Mouse (Mus musculus): Measurements from ENCODE around the gene D130052B06Rik. TPM values are rescaled to one million over a fixed set of nuclear protein-coding genes. Genes with fewer than 3 reads are reported as not detected.

D130052B06Rik gene
- polyA plus RNA-seq, 1 experiment: not detected

DNA sequence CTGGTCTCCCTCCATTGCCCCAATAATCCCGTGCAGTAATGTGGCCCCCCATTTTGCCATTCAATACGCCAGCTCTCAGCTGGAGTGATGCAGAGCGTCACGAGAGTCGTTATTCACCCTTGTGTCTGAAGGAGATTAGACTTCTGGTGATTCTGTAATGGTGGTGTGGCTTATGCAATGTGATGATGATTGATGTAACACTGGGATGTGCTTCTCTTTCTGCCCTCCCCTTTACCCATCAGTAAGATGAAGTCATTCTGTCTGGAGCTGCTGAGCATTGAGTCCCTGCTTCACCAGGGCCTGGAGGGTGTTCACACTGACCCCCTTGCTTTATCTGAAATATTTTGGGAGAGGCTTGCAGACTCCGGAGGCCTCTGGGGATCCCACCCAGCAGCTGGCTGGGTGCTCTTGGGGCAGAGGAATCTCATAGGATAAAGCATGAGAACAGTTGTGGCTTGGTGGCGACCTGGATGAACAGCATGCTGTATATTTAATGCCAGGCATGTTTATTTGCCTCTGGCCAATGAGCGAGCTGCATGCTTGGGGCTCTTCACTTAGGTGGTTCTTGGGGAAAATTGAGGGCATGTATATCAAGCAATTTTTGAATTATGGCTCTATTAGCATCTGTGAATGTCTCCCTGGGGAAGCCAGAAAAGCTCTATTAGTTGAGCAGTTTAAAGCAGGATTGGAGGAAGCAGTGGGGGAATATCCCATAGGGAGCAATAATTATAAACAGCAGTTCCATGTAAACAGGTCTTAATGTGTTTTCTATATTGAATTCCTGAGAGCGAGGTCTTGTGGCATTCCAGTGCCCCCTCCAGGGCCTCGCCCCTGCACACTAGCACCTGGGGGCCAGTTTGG lies 71.2 kb downstream of the D130052B06Rik start:
- Histone ChIP-seq H3K4me1 (ENCODE audit: control insufficient read depth, insufficient read depth, low read length) (no peaks in the 10 kb centered on the region), H3K9me3 (replicated peaks; ENCODE audit: control insufficient read depth, insufficient read depth, low read length, poor library complexity, severe bottlenecking) (no peaks in the 10 kb centered on the region), H3K27me3 (ENCODE audit: control insufficient read depth, insufficient read depth, low read length, poor library complexity, severe bottlenecking) (no peaks in the 10 kb centered on the region; the same call in 1 of the 2 replicates), H3K27ac (ENCODE audit: insufficient read depth, low read length) (no peak overlapping the region), H3K4me3 (ENCODE audit: low read depth, low read length) (no peak overlapping the region), H3K9ac (ENCODE audit: low read depth, poor library complexity, severe bottlenecking) (no peak overlapping the region), H3K36me3 (ENCODE audit: control insufficient read depth, insufficient read depth, low read length, poor library complexity, severe bottlenecking) (no peaks in the 10 kb centered on the region)
- TF ChIP-seq POLR2A (IDR thresholded peaks at IDR 0.05; ENCODE audit: insufficient read depth, low read length) (no peak), CTCF (IDR thresholded peaks at IDR 0.05; ENCODE audit: low read depth, low read length) (no peak), EP300 (IDR thresholded peaks at IDR 0.05; ENCODE audit: insufficient read depth, low read depth, low read length) (no peak)

Other genes with a start within 250 kb of the D130052B06Rik start
- gene Ranbp17, start 85.6 kb upstream of the D130052B06Rik start, polyA plus RNA-seq (2011; ENCODE audit: insufficient read depth, insufficient read length, low read depth, missing spikeins): 51.3 and 54.8 TPM in 2 replicates
- 0.18 and 0.59 TPM in 2 replicates for gene Gabrp, start 20.3 kb upstream of the D130052B06Rik start, polyA plus RNA-seq (2011; ENCODE audit: insufficient read depth, insufficient read length, low read depth, missing spikeins)

All from ES-Bruce4 (cell line).